Mouse (Mus musculus): ENCODE measurements around the gene Sh2d7. TPM values are rescaled to one million over a fixed set of nuclear protein-coding genes. Genes with fewer than 3 reads are reported as not detected.
"Not testable (repeated sequence)": the region's sequence is repeated elsewhere in the genome, so short reads cannot be mapped to it uniquely, and the experiment has no call there.

Sh2d7 gene
- total RNA-seq, 1 experiment, result 0.18 TPM

- Histone ChIP-seq H3K4me1 (ENCODE audit: control insufficient read depth in 2 of 2, insufficient read depth in 2 of 2, low read length in 2 of 2, poor library complexity in 1 of 2) (0 out of 4 replicates have a peak, but pooled peaks cover 4 to 5% of the 10 kb centered on the region in 2 experiments), H3K36me3 (ENCODE audit: control insufficient read depth, insufficient read depth, low read length, poor library complexity, severe bottlenecking) (peaks cover 8% of the 10 kb centered on the region; the same call in 1 of the 2 replicates), H3K9ac (ENCODE audit: insufficient read depth, low read depth, low read length, poor library complexity, severe bottlenecking) (peak within 1 kb of the TSS; percentile 88), H3K27ac (ENCODE audit: insufficient read depth, low read depth, low read length, poor library complexity, severe bottlenecking) (no peak within 1 kb of the TSS; the same call in 1 of the 2 replicates), H3K9me3 (ENCODE audit: control insufficient read depth, insufficient read depth, low read depth, low read length) (no peaks in the 10 kb centered on the region), H3K4me3 (ENCODE audit: insufficient read depth in 1 of 2, low read depth in 1 of 2, low read length in 2 of 2, poor library complexity in 1 of 2, severe bottlenecking in 1 of 2) (peak within 1 kb of the TSS; percentile 94 to 96)
- in situ Hi-C loops (cut with MboI; ENCODE audit: low sequenced_read_pairs in 2 of 2, unreplicated experiment in 2 of 2), result no loop called here
- DNase-seq (ENCODE audit: low read depth, low spot score), result peak; percentile 91
- TF ChIP-seq ZNF384 (IDR thresholded peaks at IDR 0.05; ENCODE audit: low read depth, low read length) (no peak), ZC3H11A (IDR thresholded peaks at IDR 0.05; ENCODE audit: borderline replicate concordance, low read depth, low read length) (no peak), CHD2 (IDR thresholded peaks at IDR 0.05; ENCODE audit: low read depth, low read length) (no peak), HCFC1 (IDR thresholded peaks at IDR 0.05; ENCODE audit: borderline replicate concordance, insufficient read depth, low read length) (no peak), MAFK (IDR thresholded peaks at IDR 0.05; ENCODE audit: insufficient read depth, low read depth, low read length) (no peak)
Measured at GRCm38 (mm10) chr9:54586199-54587061, 47.6 kb downstream of the Sh2d7 start, which contains the start of gene Idh3a. Idh3a (plus strand) TSS chr9:54586334.

- Histone ChIP-seq H3K9me3 (ENCODE audit: control insufficient read depth, insufficient read depth, low read depth, low read length) (no peaks in the 10 kb centered on the region), H3K36me3 (ENCODE audit: control insufficient read depth, insufficient read depth, low read length, poor library complexity, severe bottlenecking) (peaks cover 11% of the 10 kb centered on the region; the same call in 1 of the 2 replicates), H3K27ac (ENCODE audit: insufficient read depth, low read depth, low read length, poor library complexity, severe bottlenecking) (no peak overlapping the region), H3K4me1 (ENCODE audit: control insufficient read depth in 2 of 2, insufficient read depth in 2 of 2, low read length in 2 of 2, poor library complexity in 1 of 2) (0 out of 4 replicates have a peak, but pooled peaks cover 4 to 5% of the 10 kb centered on the region in 2 experiments), H3K9ac (ENCODE audit: insufficient read depth, low read depth, low read length, poor library complexity, severe bottlenecking) (no peak overlapping the region), H3K4me3 (ENCODE audit: insufficient read depth in 1 of 2, low read depth in 1 of 2, low read length in 2 of 2, poor library complexity in 1 of 2, severe bottlenecking in 1 of 2) (no peak overlapping the region)
- TF ChIP-seq CHD2 (IDR thresholded peaks at IDR 0.05; ENCODE audit: low read depth, low read length) (no peak), ZNF384 (IDR thresholded peaks at IDR 0.05; ENCODE audit: low read depth, low read length) (no peak), HCFC1 (IDR thresholded peaks at IDR 0.05; ENCODE audit: borderline replicate concordance, insufficient read depth, low read length) (no peak), MAFK (IDR thresholded peaks at IDR 0.05; ENCODE audit: insufficient read depth, low read depth, low read length) (no peak), ZC3H11A (IDR thresholded peaks at IDR 0.05; ENCODE audit: borderline replicate concordance, low read depth, low read length) (no peak)
- no peak for DNase-seq (ENCODE audit: low read depth, low spot score)
- in situ Hi-C loops (cut with MboI; ENCODE audit: low sequenced_read_pairs in 2 of 2, unreplicated experiment in 2 of 2), result no loop called here
Measured at GRCm38 (mm10) chr9:54587863-54588262, 49.1 kb downstream of the Sh2d7 start.

DNA sequence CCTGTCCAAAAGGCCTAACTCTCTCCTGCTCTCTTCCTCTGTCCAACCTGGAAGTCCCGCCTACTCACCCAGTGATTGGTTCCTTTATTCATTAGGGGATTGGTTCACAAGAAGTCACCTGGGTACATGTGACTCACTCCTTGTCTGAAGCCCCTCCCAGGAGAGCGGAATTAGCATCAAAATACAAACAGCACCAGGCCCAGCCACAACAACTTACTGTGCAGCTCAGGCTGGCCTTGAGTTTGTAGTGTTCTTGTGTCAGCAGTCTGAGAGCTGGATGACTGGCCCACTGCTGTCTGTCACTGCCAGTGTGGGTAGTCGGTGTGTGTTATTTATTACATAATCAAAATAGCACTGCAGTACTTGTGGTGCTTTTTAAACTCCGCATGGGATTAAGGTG lies 54.9 kb downstream of the Sh2d7 start:
- H3K9me3 ChIP-seq (ENCODE audit: control insufficient read depth, insufficient read depth, low read depth, low read length); in situ Hi-C loops (cut with MboI; ENCODE audit: low sequenced_read_pairs in 2 of 2, unreplicated experiment in 2 of 2); H3K4me1 ChIP-seq (ENCODE audit: control insufficient read depth in 2 of 2, insufficient read depth in 2 of 2, low read length in 2 of 2, poor library complexity in 1 of 2); H3K9ac ChIP-seq (ENCODE audit: insufficient read depth, low read depth, low read length, poor library complexity, severe bottlenecking): not testable (repeated sequence)
- peak; percentile 59 for DNase-seq (ENCODE audit: low read depth, low spot score)
- Histone ChIP-seq H3K27ac (ENCODE audit: insufficient read depth, low read depth, low read length, poor library complexity, severe bottlenecking) (peak overlapping the region; percentile 51; the same call in 1 of the 2 replicates), H3K36me3 (ENCODE audit: control insufficient read depth, insufficient read depth, low read length, poor library complexity, severe bottlenecking) (peaks cover 42% of the 10 kb centered on the region), H3K4me3 (ENCODE audit: insufficient read depth in 1 of 2, low read depth in 1 of 2, low read length in 2 of 2, poor library complexity in 1 of 2, severe bottlenecking in 1 of 2) (peak overlapping the region in 1 of 2 experiments; percentile 62; a peak in 2 of 4 replicates)

Other genes starting within 250 kb of the Sh2d7 start
- gene Dmxl2, start 37.4 kb upstream of the Sh2d7 start, total RNA-seq (2012; rRNA removed), result 11.6 and 13.5 TPM in 2 replicates
- gene Cib2, start 21.2 kb downstream of the Sh2d7 start, total RNA-seq (2012; rRNA removed), result 1.0 and 1.4 TPM in 2 replicates
- gene Idh3a, start 47.4 kb downstream of the Sh2d7 start, total RNA-seq (2012; rRNA removed), result 58.2 and 79.2 TPM in 2 replicates
- 1.1 and 2.7 TPM in 2 replicates for gene Acsbg1, start 122.9 kb downstream of the Sh2d7 start, total RNA-seq (2012; rRNA removed)
- gene Dnaja4, start 159.9 kb downstream of the Sh2d7 start, total RNA-seq (2012; rRNA removed), result 0.79 and 1.3 TPM in 2 replicates
- gene Wdr61, start 195.5 kb downstream of the Sh2d7 start, total RNA-seq (2012; rRNA removed), result 63.8 and 88.6 TPM in 2 replicates
- 16.9 and 22.5 TPM in 2 replicates for gene Crabp1, start 225.8 kb downstream of the Sh2d7 start, total RNA-seq (2012; rRNA removed)